Mouse (Mus musculus) embryonic fibroblast, embryonic 13.5 days (primary cell): ENCODE data around the gene Usf3.

Experiments
- CTCF ChIP-seq: IDR thresholded peaks from 2 replicates; pipeline ENCODE4 v1.5.1; 2011; ENCODE audit warnings: mild to moderate bottlenecking, control low read depth, low read length, moderate library complexity, borderline replicate concordance; ENCODE audit not compliant: insufficient read depth
- POLR2A ChIP-seq: IDR thresholded peaks from 2 replicates; pipeline ENCODE4 v1.6.1; 2011; ENCODE audit warnings: low read depth, mild to moderate bottlenecking, control low read depth, low read length, moderate library complexity

GRCm38 (mm10) chr16:44136511-44137021 is 36.5 kb upstream of the Usf3 start:
- no peak for TF ChIP-seq CTCF
- no peak; the same call in 1 of the 2 replicates for TF ChIP-seq POLR2A
